Mouse (Mus musculus) gastrocnemius, postnatal 25 days (tissue): ENCODE measurements at regions not wholly inside any gene's neighbourhood (a gene's known extent, or its start where the extent isn't known, plus 50 kb on each side); places are given as distances from the start of the nearest gene placed in this dataset.
"Not testable (repeated sequence)": the region's sequence is repeated elsewhere in the genome, so short reads cannot be mapped to it uniquely, and the experiment has no call there.

ENCODE experiments used
- DNase-seq: peaks from one replicate; pipeline ENCODE4 v3.0.0; 2022

DNA sequence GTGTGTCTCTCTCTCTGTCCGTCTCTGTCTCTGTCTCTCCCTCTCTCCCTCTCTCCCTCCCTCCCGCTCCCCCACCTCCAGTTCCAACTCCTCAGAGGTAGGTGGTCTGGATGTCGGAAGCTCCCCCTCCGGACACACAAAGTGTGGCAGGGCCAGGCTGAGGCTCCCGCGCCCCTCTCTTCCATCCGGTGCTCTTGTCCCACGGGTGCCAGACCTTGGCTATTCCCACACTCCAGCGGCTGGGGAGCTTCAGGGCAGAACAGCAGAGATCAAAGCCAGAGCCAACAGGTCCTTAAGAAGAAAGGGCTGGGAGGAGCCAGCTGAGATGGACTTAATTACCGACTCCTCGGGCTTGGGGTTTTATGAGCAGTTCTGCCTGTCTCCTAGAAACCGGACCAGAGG is 101.1 kb upstream of the Med13l start:
- no peak for DNase-seq

DNA sequence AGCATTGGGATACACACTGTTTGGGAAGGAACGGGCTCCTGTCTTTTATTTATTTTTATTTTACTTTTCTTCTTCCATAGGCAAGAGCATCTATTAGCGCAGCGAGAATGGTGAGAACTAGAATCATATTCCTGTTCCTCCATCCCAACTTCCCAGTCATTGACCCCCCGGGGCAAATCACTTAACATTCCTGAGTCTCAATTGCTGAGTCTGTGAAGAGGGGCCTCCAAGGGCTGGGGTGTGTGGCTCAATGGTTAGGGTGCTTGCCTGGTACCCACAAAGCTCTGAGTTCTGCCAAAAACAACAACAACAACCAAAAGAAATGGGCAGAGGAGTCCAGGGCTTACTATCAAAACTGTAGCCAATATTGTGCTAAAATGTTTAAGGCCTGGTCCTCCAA is 98.5 kb upstream of the Med13l start:
- no peak for DNase-seq

DNA sequence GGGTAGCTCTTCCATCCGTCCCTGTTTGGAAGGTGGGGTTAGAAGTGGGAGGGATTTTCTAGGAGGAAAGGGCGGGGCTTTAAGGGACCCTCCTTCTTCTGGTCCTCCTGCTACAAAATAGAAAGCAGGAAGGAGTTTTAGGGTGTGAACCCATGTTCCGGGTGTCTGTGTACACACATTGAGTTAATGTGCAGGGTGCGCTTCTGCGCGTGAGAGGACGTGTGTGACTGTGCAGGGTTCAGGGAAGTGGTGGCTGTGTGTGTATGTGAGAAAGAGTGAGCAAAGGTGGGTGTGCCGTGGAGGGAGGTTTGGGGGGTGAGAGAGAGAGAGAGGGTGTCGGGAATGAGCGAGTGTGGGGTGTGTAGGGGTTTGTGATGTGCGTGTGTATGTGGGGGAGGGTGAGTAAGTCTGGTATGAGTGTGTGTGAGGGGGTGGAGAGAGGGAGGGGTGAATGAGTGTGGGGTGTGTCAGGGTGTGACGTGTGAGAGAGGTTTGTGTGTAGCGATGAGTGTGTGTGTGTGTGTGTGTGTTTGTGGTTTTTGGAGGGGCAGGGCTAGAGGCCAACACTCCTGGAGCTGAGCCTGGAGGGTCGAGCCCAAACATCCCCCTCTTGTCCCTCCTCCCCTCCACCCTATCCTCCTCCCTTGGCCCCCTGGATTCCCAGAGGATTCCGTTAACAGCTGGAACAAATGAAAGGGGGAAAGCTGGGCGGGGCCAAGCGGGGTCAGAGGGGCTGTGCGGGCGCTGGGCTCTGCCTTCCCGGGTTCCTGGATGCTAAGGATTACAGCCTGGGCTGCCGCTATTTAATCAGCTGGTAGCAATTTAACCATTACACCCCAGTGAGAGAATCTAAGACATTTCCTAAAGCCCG is 95.3 kb upstream of the Med13l start:
- DNase-seq = peak; percentile 63

DNA sequence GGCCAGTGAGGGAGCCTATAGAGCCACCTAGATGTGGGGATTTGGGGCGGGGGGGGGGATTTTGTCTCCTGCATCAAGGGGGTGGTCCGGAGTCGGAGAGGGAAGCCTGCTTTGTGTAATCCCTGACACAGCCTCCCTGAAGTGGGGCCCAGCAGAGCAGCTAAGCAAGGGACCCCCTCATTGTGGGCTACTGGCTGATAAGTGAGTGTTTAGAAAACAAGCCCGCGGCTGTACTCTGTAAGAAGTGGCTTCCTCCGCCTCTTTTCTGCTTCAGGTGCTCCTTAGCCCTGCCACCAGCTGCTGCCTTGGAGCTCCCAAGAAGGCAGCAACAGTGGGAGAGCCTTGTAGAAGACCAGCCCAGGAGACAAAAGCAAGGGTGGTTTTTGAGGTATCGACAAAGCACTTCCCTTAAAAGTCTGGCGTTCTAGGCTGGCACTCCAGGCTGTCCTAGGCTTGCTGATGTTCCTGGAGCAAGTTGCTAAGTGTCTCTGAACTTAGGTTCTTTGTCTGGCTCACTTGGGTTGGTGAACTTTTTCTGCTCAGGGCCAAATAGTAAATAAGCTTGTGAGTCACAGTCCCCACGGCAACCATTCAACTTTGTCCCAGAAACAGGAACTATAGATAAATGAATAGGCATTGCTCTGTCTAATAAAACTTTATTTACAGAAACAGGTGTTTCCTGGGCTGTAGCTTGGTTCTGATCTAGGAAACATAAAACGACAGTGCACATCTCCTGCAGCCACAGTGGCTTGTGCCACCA is 94.3 kb upstream of the Med13l start:
- no peak for DNase-seq

DNA sequence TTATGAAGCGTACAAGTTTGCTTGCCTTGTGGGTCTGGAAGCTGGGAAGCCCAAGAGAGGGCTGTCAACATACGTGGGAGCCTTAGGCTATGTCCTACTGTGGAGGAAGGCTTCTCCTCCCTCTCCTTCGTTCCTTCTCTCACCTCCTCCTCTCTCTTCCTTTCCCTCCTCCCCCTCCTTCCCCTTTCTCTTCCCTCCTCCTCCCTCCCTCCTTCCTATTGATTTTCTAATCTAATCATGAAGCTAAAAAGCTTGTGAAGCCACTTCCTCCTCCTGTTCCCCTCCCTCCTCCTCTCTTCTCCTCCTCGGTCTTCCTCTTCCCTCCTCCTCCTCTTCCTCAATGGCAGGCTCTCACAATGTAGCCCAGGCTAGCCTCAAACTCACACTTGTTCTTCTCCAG is 91.7 kb upstream of the Med13l start:
- no peak for DNase-seq

DNA sequence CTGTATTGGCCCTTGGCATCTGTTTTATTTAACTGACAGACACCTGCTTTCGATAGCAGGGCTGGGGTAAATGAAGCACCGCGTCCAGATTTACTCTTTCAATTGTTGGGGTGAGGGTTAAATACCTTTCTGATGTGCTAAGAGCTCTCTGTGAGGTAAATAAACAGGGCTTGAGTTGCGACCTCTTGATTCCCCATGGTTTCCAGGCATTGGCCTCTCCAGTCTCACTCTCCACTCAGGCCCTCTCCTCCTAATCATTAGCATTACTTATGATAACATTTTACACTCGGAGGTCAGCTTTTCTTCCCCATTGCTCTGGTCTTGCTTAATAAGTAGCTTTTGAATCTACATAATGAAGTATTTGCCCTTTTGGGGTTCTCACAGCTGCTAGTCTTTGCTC is 88.9 kb upstream of the Med13l start:
- DNase-seq = no peak

DNA sequence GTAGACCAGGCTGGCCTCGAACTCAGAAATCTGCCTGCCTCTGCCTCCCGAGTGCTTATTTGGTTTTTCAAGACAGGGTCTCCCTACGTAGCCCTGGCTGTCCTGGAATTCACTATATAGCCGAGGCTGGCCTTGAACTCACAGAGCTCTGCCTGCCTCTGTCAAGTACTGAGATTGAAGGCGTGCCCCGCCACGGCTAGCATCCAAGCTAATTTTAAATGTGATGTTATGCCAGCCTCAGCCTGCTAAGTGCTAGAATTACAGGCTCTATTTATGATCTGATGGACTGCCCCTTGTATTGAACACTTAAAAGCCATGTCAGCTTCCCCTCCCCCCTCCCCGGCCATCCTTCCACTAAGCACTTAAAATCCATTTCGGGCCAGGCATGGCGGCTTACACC is 88.2 kb upstream of the Med13l start:
- DNase-seq = peak; percentile 36

DNA sequence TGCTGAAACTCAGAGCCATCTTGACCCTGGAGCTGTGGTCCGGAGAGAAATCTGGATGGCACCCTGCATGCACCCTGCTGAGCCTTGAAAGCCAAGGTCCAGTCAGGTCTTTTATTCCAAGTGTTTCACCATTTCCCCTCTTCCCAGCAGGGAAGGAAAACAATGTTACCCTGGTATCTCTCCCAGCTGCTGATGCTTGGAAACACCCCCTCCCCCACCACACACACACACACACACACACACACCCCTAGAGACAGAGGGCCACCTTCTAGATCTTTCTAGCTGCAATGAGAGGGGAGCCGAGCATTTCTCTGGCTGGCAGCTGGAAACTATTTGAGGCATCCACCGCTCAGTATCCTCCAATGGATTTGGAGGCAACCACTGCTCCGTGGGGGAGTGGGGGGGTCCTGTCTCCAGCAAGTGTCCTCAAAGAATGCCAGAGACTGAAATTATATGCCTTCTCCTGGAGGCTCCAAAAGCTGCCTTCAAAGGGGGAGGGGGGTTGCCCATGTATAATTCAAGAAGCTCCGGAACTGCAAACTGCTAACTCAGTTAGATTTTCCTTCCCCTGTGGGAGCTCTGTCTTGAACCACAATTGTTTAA is 87.2 kb upstream of the Med13l start:
- no peak for DNase-seq

DNA sequence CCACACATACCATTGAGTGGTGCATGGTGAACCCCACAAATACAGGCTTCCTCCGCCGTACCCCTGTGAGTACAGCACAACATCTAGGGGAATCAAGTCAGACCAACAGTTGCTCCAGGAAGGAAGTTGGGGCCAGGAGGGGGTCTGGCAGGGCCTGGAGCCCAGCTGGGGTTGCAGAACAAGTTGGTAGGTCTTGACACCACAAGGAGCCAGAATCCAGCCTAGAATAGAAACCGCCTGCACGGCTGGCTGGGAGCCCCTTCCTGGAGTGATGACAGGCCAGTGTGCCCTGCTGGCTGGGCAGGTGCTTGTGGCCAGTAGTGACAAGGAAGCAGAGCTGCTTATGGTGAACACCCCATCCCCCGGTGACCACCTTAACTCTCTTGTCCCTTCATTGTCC is 83.9 kb upstream of the Med13l start:
- DNase-seq = peak; percentile 69

DNA sequence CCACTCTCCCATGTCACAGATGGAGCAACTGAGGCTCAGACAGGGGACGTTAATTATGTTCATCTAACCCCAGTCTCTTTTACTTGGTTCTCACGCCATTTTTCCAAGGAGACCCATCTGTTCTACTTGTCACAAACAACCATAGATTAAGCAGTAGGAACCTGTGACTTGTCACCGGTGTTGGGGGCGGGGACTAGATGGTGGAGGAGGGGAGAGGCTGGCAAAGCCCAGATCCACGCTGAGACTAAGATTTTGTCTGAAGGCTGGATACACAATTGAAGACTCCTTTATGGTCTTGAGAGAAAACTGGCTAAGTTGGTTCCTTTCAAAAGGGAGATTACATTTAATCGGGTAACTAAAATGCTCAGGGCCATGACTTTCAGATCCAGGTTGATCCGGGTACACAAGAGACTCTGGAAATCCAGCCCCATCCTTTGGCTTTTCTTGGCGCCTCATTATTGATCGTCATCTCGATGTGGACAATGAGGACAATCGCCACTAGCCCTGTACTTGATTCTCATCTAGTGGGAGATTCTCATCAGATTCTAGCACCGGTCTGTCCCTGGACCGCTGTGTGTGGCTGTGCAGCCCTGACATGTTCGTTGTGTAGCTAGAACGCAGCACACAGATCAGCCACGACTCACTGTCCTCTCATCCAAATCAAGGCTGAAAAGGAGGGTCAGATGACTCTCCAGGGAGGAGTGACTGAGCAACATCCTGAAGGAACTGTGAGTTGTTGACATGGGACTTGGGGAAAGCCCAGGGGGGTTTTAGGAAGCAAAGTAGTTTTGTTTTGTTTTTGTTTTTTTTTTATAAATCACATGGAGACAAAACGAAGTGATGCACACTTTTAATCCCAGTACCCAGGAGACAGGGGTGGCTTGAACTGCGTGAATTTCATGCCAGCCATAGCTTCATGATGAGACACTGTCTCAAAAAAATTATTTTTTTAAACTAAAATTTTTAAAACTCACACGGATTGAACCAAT is 83.1 kb upstream of the Med13l start:
- DNase-seq = no peak

DNA sequence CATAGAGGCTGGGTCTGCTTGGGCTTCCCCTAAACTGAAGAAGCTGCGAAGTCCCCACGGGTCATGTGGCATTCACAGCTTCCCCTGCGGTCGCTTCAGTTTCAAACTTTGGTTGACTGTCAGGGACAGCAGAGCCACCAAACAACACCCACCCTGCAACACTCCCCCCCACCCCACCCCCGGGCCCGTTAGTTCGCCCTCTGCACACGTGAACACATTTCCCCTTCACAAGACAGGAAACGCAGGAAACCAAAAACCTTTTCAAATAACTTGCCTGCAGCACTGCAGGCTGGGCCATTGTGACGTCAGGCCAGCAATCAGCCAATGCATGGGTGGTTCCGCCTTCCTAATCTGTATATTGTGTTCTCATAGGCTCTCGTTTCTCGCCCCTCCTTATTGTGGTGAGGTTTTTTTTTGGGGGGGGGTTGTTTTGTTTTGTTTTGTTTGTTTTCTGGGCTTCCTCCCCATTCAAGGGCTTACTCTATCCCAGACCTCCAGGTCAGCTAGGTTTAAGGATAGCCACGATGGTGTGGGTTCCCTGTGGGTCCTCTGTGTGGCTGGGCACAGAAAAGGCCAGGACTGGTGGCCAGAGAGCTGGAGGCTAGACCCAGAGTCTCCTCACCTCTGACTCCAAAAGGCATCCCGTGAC is 82.2 kb upstream of the Med13l start:
- peak; percentile 80 for DNase-seq

DNA sequence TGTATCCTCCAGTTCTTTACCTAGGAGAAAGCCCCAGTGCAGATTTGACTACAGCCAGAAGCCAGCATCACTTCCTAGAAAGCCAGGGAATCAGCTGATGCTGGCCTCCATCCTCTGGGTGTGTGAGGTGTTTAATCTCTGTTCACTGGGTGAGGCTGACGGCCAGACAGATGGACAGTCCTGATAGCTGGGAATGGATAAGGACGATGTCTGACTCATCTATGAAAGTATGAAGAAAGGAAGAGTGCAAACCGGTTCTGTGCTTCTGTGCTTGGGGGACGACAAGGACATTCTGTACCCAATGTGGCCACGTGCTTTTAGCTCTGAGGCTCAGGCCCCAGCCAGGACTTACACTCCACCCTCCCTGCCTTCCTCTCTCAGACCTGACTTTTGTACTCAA is 80.5 kb upstream of the Med13l start:
- peak; percentile 29 for DNase-seq

DNA sequence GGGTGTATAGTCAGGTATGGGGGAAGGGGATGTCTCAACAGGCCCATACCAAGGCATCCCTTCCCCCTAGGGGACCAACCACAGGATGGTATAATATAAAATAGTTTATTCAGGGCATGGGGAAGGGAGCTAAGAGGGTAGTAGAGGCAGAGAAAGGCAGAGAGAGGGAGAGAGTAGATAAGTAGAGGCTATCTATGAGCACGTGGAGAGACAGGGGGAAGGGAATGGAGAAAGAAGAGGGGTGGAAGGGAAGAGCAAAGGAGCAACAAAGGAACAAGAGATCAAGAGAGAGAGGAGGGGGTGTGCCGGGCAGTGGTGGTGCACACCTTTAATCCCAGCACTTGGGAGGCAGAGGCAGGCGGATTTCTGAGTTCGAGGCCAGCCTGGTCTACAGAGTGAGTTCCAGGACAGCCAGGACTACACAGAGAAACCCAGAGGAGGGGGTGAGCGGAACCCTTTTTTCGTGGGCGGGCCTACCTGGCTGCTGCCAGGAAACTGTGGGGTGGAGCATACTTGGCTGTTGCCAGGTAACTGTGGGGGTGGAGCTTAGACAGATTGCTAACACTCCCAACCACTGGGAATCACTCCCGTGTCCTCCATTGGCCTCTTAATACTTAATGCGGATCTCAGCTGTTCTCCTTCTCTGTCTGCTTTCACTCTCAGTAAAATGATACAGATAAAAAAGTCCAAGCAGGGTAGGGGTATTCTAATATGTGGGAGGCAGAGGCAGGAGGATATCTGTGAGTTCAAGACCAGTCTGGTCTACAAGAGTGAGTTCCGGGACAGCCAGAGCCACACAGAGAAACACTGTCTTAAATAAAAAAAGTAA is 79.3 kb upstream of the Med13l start:
- DNase-seq = no peak

DNA sequence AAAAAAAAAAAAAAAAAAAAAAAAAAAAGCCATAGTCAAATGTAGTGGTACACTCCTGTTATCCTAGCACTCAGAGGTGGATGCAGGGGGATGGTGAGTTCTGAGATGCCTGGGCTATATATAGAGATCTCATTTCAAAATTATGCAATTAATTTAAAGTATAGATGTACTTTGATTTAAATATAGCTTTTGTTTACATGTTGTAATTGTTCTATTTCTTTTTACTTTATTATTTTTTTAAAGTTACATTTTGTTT is 78.8 kb upstream of the Med13l start:
- DNase-seq = no peak

DNA sequence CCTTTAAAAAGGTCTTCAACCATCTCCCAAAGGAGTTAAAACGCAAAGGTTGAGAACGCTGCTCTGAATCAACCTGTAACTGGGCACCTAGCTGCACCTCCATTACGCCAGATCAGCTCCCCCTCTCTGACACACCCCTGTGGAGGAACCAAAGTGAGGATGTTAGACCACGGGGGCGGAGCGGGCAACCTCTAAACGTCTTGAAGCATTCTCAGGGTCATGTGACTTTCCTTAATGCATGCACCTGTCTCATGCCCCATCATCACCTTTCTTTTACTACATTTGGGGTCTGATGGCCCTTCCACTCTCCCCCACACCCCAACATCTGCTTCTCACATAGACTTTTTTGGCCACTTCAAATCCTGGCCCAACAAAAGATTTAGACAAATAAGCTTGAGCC is 77.9 kb upstream of the Med13l start:
- DNase-seq = no peak

DNA sequence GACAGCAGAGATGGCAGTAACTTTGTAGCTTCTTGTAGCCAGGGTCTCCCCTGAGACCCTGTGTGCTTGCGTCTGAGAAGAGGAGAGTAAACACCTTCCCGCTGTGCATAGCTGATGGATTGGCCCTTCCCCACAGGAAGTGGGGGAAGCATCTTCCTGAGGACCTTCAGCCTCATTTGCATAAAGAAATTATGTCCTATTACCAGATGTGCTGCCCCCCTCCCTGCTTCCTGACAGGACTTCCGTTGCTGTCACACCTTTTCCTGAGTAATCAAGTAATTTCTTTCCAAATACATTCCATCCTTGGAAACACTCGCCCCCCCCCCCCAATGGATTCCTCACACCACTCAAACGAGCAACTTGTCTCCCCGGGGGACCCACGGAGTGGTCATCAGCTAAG is 77.5 kb upstream of the Med13l start:
- no peak for DNase-seq

DNA sequence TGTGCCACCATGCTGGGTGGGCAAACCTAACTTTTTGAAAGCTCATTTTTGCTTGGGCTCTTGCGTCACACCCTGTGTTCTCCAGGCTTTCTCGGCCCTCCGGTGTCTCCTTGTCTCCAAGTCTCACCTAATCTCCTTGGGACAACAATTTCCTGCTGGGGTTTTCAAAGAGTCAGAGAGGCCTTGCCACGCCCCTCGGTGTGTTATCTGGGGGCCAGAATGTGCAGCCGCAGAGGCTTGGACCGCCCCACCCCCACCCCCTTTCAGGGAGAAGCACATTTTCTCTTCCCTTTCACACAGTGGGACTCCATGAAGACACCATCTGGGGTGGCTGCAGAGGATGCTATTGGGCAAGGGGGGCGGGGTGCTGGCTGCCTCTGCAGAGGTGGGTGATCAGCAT is 76.9 kb upstream of the Med13l start:
- no peak for DNase-seq

DNA sequence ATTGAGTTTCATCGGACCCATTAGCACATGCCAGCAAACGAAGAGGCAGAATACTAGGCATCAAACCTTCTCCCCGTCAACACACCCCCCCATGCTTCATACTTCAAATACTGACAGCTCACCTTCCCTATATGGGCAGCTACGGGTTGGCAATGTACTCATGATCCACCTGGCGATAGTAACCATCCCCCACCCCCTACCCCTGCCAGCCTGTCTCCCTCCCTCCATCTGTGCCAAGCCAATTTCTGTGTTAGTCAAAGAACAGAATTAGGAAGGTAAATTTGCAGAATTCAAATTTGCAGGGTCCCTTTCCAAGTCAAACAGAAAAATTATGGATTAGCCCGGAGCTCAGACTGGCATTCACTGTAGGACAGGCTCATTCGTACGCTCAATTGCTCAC is 75.3 kb upstream of the Med13l start:
- no peak for DNase-seq

DNA sequence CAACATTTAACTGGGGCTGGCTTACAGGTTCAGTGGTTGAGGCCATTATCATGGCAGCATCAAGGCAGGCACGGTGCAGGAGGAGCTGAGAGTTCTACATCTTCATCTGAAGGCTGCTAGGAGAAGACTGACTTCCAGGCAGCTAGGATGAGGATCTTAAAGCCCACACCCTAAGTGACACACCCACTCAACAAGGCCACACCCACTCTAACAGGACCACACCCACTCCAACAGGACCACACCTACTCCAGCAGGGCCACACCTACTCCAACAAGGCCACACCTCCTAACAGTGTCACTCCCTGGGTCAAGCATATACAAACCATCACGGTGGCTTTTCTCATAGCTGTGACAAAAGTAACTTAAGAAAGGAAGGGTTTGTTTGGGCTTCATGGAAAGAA is 68.0 kb upstream of the Med13l start:
- not testable (repeated sequence) for DNase-seq

DNA sequence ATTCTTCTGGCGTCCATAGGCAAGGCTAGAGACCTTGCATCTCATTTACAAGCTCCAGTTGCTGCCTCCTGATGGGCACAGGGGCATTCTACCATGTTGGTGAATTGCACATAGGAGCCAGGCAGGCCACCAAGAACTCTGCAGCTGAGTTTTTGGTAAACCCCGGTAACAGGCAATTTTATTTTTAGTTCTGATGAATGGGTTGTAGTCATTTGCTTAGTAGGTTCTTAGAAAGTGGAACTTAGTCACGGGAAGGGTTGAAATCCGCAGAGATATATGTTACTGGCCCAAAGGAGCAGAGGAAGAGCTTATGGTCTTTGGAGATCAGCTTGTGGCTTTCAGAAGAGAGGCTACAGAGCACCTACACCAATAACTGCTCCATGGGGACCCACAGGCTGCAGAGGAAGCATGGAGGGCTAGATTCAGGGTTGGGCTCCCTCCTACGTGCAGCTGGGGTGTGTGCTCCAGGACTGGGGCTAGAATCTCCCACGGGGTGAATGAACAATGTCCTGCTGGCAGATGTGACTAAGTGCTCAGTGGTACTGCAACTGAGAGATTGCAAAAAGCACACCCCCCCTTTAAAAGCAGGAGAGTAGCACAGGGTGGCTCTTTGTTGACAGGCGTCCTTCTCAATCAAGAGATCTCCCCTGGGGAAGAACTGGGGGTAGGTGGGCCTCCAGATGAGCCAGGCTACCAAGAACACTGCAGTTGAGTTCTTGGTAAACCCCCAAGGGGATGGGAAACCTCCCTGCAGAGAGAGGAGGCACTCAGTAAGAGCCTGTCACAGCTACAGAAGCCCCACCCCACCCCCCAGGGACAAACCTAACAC is 65.6 kb upstream of the Med13l start:
- DNase-seq = no peak
